Mouse (Mus musculus) forebrain, postnatal 0 days (tissue): ENCODE measurements around the gene Ano3. TPM values are rescaled to one million over a fixed set of nuclear protein-coding genes. Genes with fewer than 3 reads are reported as not detected.

Experiments used
- ATAC-seq: fragments of 200-750 bp; cut with Nextera tagmentation; 2 replicates; pipeline ENCODE4 v1.8.0; 2017; ENCODE audit warnings: mild to moderate bottlenecking, moderate library complexity
- DNase-seq: peaks from one replicate; pipeline ENCODE4 v3.0.0-alpha.2; 2015
- H3K27ac ChIP-seq: fragments of 300-500 bp; sonication (generic); 2 replicates; pipeline ENCODE4 v1.5.1; 2014; ENCODE audit warnings: low read depth, mild to moderate bottlenecking, antibody characterized with exemption, low read length, moderate library complexity, mixed read lengths
- H3K27me3 ChIP-seq: fragments of 300-500 bp; sonication (generic); 2 replicates; pipeline ENCODE4 v1.6.1; 2014; ENCODE audit warnings: mild to moderate bottlenecking, low read length, mixed read lengths; ENCODE audit not compliant: insufficient read depth
- H3K36me3 ChIP-seq: fragments of 300-500 bp; sonication (generic); 2 replicates; pipeline ENCODE4 v1.6.1; 2014; ENCODE audit warnings: mild to moderate bottlenecking, moderate library complexity; ENCODE audit not compliant: insufficient read depth
- H3K4me1 ChIP-seq: fragments of 300-500 bp; sonication (generic); 2 replicates; pipeline ENCODE4 v1.6.1; 2014; ENCODE audit warnings: antibody characterized with exemption; ENCODE audit not compliant: insufficient read depth
- H3K4me2 ChIP-seq: fragments of 300-500 bp; sonication (generic); 2 replicates; pipeline ENCODE4 v1.6.1; 2014; ENCODE audit warnings: low read depth, mild to moderate bottlenecking, moderate library complexity
- H3K4me3 ChIP-seq: fragments of 300-500 bp; sonication (generic); 2 replicates; pipeline ENCODE4 v1.5.1; 2014; ENCODE audit warnings: low read depth, low read length, mixed read lengths
- H3K9ac ChIP-seq: fragments of 300-500 bp; sonication (generic); 2 replicates; pipeline ENCODE4 v1.6.1; 2014; ENCODE audit warnings: mild to moderate bottlenecking
- H3K9me3 ChIP-seq: fragments of 300-500 bp; sonication (generic); 2 replicates; pipeline ENCODE4 v1.6.1; 2016; ENCODE audit warnings: low read length
- CTCF ChIP-seq: sonication (generic); IDR thresholded peaks from 2 replicates; pipeline ENCODE4 v1.5.1; 2016; ENCODE audit warnings: antibody characterized with exemption, control low read depth, low read depth
- WGBS: fragments of 180-500 bp; shearing (Covaris S2); extraction: QIAGEN DNeasy Blood & Tissue Kit; methylation state at CpG from one replicate; pipeline ENCODE4 v1.1.7; 2014; 5-methylcytosine and 5-hydroxymethylcytosine counted together
- polyA plus RNA-seq: library from polyadenylated mRNA; unstranded; fragments of >200 nt; fragmentation: Nextera tagmentation; extraction: Ambion mirVana; gene quantifications from 2 replicates; pipeline ENCODE4 v1.2.1, GENCODE M21; 2015
- total RNA-seq: library from RNA; depleted of rRNA; stranded (reverse); fragments of >200 nt; gene quantifications from 2 replicates; pipeline ENCODE4 v1.2.3, GENCODE M21; 2014

Ano3 gene
- total and polyA plus RNA-seq, 2 experiments from 2014 or later = 0.96 to 3.0 TPM

GRCm38 (mm10) chr2:110740493-110740892, 210.2 kb downstream of the Ano3 start:
- Histone ChIP-seq H3K27me3 (no peaks in the 10 kb centered on the region), H3K9me3 (no peaks in the 10 kb centered on the region), H3K4me3 (no peak overlapping the region), H3K4me2 (no peak overlapping the region), H3K36me3 (no peaks in the 10 kb centered on the region), H3K9ac (no peak overlapping the region), H3K27ac (no peak overlapping the region), H3K4me1 (no peaks in the 10 kb centered on the region)
- DNase-seq (no peak), ATAC-seq (no peak)
- WGBS = 27% methylated on average over 1 of the region's 1 CpGs
- no peak for TF ChIP-seq CTCF

DNA sequence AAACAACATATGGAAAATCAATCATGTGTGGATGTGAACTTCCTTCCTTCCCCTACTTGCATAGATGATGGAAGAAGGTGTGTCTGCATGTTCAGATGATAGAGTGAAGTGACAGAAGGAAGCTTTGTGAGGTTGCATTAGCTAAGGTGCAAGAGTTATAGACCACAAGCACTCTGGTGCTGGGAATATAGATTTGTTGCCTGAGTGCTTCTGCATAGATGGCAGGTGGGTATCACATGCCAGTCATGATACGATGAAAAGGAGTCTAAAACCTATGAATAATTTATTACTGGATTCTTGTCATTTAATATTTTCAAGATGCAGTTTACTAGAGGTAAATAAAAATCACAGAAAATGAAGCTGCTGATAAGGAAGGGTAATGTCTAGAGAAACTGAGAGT, 210.9 kb downstream of the Ano3 start:
- Histone ChIP-seq H3K36me3 (no peaks in the 10 kb centered on the region), H3K4me2 (no peak overlapping the region), H3K4me3 (no peak overlapping the region), H3K27ac (no peak overlapping the region), H3K9me3 (no peaks in the 10 kb centered on the region), H3K4me1 (no peaks in the 10 kb centered on the region), H3K9ac (no peak overlapping the region), H3K27me3 (no peaks in the 10 kb centered on the region)
- no peak for DNase-seq
- no peak for TF ChIP-seq CTCF
- ATAC-seq = no peak
- WGBS = 54% methylated on average over 1 of the region's 1 CpGs

DNA sequence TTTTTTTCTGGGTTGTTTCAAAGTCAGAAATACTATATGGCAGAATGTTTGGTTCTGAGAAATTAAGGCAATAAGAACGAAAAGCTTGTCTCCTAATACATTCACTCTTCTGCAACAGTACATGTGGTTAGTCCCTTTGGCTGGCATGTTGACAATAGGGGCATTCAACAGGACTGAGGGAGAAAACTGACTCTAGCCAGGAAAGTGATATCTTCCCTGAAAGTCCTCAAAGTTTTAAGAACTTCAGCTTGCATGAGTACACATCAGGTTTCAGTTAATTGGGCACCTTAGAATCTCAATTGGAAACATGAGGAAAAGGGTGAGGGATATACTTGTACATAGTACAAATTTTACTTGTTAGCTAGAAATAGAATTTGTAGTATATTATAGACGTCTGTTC, 212.7 kb downstream of the Ano3 start:
- no peak for TF ChIP-seq CTCF
- DNase-seq = no peak
- Histone ChIP-seq H3K9me3 (no peaks in the 10 kb centered on the region), H3K4me3 (no peak overlapping the region), H3K27me3 (no peaks in the 10 kb centered on the region), H3K4me1 (no peaks in the 10 kb centered on the region), H3K27ac (no peak overlapping the region), H3K9ac (no peak overlapping the region), H3K4me2 (no peak overlapping the region), H3K36me3 (no peaks in the 10 kb centered on the region)
- no peak for ATAC-seq
- WGBS = 70% methylated on average over 2 of the region's 2 CpGs

DNA sequence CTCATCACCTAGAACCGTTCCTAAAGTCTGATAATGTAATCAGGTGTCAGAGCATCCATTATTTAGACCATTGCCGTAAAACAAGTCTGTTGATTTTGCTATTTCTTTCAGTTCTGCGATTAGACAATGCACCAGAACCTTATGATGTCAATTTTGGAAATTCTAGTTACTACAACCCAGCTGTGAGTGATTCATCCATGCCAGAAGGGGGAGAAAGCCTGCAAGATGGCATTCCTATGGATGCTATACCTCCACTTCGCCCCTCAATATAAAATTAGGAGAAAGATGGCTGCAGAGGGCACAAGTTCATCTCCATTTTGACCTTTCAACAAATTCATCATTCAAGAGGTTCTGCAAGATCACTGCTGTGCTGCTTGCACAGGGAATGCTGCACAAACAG, 213.5 kb downstream of the Ano3 start:
- TF ChIP-seq CTCF = no peak
- Histone ChIP-seq H3K27ac (no peak overlapping the region), H3K36me3 (no peaks in the 10 kb centered on the region), H3K27me3 (no peaks in the 10 kb centered on the region), H3K4me2 (no peak overlapping the region), H3K9ac (no peak overlapping the region), H3K4me1 (no peaks in the 10 kb centered on the region), H3K4me3 (no peak overlapping the region), H3K9me3 (no peaks in the 10 kb centered on the region)
- WGBS = 84% methylated on average over 4 of the region's 4 CpGs
- ATAC-seq = no peak
- no peak for DNase-seq

GRCm38 (mm10) chr2:110726106-110726505, 224.6 kb downstream of the Ano3 start:
- H3K9ac ChIP-seq = no peak overlapping the region
- no peak for TF ChIP-seq CTCF

DNA sequence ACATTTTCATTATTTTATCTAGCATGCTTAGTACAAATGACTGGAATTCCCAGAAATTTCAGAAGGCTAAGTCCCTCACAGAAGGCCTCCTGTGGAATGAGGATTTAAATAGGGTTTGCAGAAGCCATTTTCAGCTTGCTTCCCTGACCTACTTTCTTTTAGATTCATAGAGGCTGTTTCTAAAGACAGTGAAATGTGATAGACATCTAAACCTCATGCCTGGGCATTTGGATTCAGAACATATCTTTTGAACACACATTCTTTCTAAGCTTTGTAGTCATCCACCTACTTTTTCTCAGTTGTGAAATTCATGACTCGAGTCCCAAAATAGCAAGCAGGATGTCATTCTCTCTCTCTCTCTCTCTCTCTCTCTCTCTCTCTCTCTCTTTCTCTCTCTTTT, 228.5 kb downstream of the Ano3 start:
- H3K4me2 ChIP-seq = no peak overlapping the region
- H3K4me1 ChIP-seq = no peaks in the 10 kb centered on the region
- DNase-seq (no peak), ATAC-seq (peak; percentile 54; the same call in 1 of the 2 replicates)
- H3K36me3 ChIP-seq = no peaks in the 10 kb centered on the region
- H3K27me3 ChIP-seq = no peaks in the 10 kb centered on the region
- 62% methylated on average over 1 of the region's 1 CpGs for WGBS
- H3K9me3 ChIP-seq = no peaks in the 10 kb centered on the region
- no peak overlapping the region for H3K27ac ChIP-seq
- no peak overlapping the region for H3K4me3 ChIP-seq
- TF ChIP-seq CTCF = no peak
- H3K9ac ChIP-seq = no peak overlapping the region

More at GRCm38 (mm10) chr2:110726106-110726505, 224.6 kb downstream of the Ano3 start:
- Histone ChIP-seq H3K36me3 (no peaks in the 10 kb centered on the region), H3K4me1 (no peaks in the 10 kb centered on the region), H3K4me2 (no peak overlapping the region), H3K9me3 (no peaks in the 10 kb centered on the region), H3K4me3 (no peak overlapping the region), H3K27ac (no peak overlapping the region), H3K27me3 (no peaks in the 10 kb centered on the region)
- ATAC-seq (no peak), DNase-seq (no peak)

GRCm38 (mm10) chr2:110721290-110721753, 229.4 kb downstream of the Ano3 start, which contains the start of gene Muc15:
TSS of gene Muc15 (plus strand) at chr2:110721340.
- DNase-seq = no peak
- no peak within 1 kb of the TSS for H3K9ac ChIP-seq
- H3K27me3 ChIP-seq = no peaks in the 10 kb centered on the region
- no peaks in the 10 kb centered on the region for H3K36me3 ChIP-seq
- no peak within 1 kb of the TSS for H3K27ac ChIP-seq
- H3K4me3 ChIP-seq = no peak within 1 kb of the TSS
- H3K4me2 ChIP-seq = no peak within 1 kb of the TSS
- 52% methylated on average over 3 of the region's 3 CpGs for WGBS
- no peak for ATAC-seq
- no peak for TF ChIP-seq CTCF
- H3K9me3 ChIP-seq = no peaks in the 10 kb centered on the region
- H3K4me1 ChIP-seq = no peaks in the 10 kb centered on the region

DNA sequence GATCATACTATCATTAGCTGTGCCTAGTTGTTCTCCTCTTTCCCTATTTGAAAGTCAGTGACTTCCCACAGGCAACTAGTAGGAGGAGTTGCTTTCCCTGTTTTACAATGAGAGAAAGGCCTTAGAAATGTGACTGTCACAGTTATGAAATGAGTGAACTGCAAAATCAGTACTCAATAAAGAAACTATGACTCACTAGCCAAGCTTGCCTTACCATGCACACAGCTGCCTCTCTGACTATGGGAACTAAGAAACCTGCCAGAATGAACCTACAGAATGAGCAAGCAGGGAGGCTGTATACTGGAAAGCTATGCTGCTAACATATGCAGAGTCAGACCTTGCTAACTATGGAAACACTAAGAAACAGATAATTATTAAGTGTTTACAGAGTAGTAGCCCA, 231.7 kb downstream of the Ano3 start:
- DNase-seq (no peak), ATAC-seq (no peak)
- no peaks in the 10 kb centered on the region for H3K27me3 ChIP-seq
- no peak for TF ChIP-seq CTCF
- no peak overlapping the region for H3K4me2 ChIP-seq
- H3K9me3 ChIP-seq = no peaks in the 10 kb centered on the region
- H3K9ac ChIP-seq = no peak overlapping the region
- H3K4me3 ChIP-seq = no peak overlapping the region
- no peaks in the 10 kb centered on the region for H3K4me1 ChIP-seq
- H3K27ac ChIP-seq = no peak overlapping the region
- H3K36me3 ChIP-seq = no peaks in the 10 kb centered on the region
